Mouse (Mus musculus): ENCODE measurements around the gene Irx2. TPM values are rescaled to one million over a fixed set of nuclear protein-coding genes. Genes with fewer than 3 reads are reported as not detected.

Gene Irx2
- under 1 TPM in 1 of 4 experiments, not detected in 3; 0.27 TPM for total RNA-seq (2022)

DNA sequence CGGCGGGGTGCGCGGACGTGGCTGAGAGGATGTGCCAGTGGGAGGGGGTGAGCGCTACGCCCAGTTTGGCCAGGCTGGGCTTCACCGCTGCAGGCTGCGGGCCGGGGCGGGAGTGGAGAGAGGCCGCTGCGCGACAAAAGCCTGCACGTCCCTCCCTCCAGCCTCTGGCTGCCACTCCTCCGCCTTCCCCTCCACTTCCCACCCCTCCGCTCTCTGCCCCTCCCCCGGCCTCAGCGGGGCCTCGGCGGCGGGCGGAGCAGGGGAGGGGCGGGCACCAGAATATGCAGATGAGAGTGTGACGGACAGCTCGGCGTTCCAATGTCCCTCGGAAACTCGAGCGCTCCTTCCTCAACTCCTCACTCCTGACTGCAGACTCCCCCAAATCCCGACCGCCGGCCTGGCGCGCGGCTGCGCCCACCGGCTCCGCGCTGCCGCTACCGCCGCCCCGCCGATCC lies at the start of gene Irx2:
Gene Irx2 (plus strand): TSS at position 359 of the 455 bp plus-strand sequence.
- DNase-seq (ENCODE audit: low spot score in 2 of 2) = no peak

DNA sequence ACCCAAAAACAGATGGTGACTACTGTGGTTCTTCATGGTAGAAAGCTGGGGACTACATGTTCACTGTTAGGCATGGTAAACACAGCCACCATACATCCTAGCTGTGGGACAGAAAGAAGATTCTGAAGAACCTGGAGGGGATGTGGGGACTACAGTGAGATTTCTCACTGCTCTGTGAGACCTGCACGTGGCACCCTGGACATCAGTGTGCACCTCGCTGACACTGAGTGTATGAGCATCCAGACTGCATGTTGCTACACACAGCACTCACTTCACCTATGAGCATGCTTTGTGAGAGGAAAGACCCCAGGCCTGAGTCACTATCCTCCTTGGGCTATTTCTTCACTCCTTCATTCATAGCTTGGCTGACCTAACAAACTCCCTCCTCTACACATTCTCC lies 47.3 kb upstream of the Irx2 start:
- no peak for DNase-seq (ENCODE audit: low spot score in 2 of 2)

DNA sequence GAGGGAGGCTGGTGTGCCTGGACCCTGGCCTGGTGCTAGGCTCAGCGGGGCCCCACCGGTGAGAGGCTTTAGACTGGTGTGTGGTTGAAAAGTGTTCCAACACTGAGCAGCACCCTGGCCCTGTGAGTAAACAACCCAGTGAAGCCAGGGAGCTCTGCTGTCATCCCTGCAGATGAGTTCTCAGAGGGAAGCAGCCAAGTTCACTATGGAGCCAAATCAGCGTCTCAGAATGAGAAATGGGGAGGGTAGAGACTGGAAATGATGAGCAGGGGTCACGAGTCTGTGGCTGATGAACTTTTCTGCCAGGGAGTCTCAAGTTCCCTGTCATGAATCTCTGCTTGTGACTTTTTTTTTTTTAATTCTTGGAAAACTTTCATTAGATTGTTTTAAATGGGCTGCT lies 36.1 kb upstream of the Irx2 start:
- no peak for DNase-seq (ENCODE audit: low spot score in 2 of 2)

DNA sequence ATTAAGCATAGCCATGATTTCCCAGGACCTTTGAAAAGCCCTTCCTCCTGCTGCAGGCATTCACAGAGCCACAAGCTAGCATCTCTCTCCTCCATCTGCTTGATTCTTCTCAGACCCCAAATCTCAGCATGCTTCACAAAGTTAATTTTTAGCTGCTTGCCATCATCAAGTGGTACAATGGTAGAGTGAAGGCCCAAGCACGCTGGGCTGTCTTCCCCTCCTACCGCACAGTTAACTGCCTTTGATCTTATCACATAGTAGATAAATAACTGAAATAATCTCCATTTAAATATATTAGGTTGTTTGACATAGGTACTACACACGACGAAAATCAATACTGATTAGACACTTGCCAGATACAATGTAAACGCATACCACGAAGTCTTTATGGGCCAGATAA lies 35.3 kb upstream of the Irx2 start:
- no peak for DNase-seq (ENCODE audit: low spot score in 2 of 2)

DNA sequence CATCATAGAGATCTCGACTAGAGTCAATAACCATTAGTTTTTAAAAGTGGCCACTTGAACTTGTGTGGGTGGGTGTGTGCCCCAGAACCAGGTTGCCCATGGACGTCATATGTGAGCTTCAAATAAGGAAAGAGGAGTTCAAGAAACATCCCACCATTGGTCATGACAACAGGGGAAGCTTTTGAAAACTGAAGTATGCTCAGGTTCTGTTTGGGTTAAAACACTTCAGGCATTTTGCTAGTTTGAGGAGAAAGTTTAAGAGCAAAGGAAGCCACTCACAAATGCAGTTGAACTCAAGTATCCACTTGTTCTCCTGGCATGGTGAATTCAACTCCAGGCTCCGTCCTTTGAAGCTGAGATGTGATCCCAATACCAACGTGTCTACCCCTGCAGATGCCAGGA lies 34.9 kb upstream of the Irx2 start:
- no peak for DNase-seq (ENCODE audit: low spot score in 2 of 2)

DNA sequence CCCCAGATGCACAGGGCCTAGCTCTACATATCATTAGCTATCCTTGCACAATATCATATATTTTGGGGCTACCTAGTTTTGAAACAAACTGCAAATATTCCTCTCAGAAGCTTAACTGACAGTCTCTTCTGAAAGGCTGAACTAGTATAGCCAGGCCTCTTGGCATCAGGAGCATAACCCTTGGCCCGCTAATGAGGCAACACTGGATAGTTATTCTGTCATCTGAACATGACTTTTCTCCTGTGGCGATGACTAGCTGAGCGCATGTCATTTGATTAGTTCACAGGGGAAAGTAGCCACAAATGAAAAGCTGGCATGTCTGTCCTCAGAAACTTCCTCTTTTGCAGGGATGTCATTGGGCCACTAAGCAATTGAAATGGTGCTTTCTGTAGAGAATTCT lies 29.4 kb upstream of the Irx2 start:
- no peak for DNase-seq (ENCODE audit: low spot score in 2 of 2)

DNA sequence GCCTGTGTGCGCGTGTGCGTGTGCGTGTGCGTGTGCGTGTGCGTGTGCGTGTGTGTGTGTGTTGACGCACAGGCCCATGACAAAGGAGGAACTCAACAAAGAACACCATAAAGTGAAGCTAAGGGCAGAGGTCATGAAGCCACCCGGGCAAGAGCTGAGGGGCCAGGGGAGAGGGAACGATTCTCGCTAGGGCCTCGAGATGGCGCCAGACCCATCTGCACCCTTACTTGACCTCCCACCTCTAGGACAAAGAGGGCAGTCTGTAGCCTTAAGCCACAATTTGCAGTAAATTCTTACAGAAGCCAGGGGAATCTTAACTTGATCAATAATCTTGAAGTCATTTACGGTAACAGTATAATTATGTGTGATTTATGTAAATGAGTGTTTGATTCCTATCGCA lies 19.9 kb upstream of the Irx2 start:
- no peak for DNase-seq (ENCODE audit: low spot score in 2 of 2)

DNA sequence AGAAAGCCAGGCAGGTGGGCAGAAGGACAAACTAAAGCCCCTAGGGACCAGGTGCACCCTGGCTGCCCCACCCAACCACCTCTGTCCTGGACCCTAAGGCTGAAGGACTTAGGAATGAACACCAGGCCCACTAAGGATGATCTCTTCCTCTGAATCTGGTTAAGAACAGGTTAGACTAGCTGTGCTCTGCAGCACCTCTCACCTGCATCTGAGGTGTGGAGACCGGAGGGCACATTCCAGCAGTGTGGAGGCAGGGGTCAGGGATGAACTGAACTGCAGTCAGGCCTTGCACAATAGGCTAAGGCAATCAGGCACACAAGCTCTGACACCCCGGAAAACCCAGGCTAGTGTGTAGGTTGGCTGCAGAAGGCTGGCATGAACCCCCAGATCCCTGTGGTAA lies 18.3 kb upstream of the Irx2 start:
- no peak for DNase-seq (ENCODE audit: low spot score in 2 of 2)

DNA sequence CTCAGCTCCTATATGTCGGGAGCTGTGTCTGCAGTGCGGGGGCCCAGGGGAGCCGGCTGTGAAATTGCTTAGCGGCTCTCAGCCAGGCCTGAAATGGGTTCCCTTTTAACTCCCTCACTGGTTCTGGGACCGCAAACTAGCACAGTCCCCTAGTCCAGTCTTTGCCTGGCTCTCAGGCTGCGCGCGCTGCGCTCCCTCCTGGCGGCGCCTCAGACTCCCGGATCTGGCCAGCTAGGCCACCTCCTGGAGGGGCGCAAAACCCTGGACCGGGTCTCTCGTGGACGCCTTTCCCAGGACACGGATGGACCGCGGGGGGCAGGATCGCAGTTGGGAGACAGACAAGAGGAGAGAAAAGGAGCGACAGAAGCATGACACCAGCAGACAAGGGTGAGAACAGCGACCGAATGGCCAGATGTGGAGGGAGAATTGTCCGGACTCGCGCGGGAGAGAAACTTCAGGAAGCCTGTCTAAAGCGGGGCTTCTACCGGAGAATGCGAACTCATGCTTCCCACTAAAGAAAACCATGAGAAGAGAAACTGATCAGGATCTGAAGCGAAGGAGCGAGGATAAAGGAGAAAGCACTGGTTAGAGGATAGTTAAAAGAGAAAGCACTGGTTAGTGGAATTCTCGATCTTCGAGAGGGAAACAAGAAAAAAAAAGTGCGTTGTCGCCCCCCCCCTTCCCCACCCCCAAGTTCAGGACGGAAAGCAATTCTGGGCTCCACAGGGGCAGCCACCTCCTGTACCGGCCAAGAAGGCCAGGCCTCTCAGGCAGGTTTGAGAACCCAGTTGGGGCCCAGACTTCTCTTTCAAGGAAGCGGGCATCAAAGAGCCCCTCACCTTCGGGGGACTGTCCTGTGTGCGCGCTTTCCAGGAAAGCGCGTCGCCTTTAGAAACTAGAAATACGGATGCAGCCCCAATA lies 4.4 kb upstream of the Irx2 start:
- no peak for DNase-seq (ENCODE audit: low spot score in 2 of 2)

DNA sequence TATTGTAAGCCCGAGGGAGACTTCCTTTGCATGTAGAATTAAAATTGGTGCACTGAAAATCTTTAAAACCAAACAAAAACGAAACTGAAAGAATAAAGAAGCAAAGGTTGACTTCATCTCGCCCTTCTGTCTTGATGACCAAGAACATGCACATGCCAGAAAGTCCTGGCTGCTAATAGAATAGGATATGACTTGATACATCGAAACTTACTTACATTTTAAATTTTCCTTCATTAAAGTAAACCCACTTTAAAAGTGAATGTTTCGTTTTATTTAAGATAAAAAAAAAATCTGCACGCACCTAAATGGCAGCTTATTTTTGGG lies 3.8 kb upstream of the Irx2 start:
- DNase-seq (ENCODE audit: low spot score in 2 of 2) = no peak

DNA sequence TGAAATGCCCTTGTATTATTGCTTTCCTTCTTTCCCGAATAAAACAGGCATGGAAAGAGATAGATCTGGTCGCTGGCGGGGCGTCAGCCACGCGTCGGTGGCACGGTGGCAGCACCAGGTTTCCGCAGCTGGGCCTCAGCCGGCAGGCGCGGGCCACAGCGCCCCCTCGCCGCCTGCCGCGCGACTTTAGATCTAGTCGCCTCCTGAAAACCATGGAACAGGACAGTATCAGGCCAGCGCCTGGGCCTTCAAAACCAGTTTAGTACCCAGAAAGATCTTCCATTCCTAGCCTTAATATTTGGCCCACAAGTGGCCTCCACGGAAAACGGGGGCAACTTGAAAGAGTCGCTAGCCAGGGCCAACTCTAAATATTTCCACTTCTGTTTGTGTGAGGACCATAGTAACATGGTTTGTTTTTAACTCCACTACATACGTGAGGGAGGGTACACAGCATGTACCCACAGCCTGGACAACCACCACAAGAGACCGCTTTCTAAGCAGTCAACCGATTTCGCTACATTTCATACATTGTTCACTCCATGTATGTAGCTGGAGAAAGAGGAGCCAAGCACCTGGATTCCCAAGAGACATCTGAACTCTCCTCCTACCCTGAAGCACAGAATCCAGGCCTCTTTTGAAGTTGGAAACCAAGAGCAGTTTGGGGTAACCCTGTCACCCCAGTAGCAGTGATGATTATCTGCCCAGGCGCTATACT lies 3.2 kb upstream of the Irx2 start:
- no peak for DNase-seq (ENCODE audit: low spot score in 2 of 2)

DNA sequence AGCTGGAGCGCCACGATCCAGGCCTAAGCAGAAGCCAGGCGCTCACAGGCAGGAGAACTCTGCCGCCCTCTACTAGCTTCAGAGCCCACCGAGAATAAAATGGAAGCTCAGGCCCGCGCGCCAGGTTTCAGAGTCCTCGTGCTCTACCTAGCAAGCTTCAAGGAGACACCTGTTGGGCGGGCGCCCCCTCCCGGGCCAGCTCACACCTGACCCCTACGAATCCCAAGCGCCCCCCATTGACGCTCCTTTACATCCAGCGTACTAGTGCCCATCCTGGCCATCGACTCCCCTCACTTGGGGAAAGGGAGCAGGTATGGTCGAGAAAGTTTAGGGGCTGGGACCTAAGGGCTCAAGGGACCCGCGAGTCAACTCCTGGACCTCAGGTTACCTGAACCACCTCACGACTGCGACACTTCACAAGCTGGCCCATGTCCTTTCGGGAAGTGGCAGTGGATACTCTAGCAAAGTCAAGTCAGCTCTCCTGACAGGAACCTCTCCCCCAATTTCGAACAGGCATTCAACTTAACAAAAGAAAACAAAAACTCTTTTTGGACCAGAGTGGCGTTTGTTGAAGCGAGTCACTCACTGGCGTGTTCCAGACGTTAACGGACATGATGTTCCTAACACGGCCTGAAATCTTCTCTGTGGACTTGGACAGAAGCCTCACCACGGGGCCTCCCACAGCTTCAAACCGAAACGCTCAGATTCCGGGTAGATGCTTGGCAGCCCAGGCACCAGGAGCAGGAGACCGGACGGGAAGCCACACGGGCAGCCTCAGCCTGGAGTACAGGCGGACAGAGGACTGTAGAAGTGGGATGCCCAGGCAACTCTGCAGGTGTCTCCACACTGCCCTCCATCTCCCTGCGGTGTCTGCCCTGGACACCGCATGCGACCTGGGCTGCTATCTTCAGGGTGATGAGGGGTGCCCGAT lies 964 bp upstream of the Irx2 start:
- DNase-seq (ENCODE audit: low spot score in 2 of 2) = no peak

DNA sequence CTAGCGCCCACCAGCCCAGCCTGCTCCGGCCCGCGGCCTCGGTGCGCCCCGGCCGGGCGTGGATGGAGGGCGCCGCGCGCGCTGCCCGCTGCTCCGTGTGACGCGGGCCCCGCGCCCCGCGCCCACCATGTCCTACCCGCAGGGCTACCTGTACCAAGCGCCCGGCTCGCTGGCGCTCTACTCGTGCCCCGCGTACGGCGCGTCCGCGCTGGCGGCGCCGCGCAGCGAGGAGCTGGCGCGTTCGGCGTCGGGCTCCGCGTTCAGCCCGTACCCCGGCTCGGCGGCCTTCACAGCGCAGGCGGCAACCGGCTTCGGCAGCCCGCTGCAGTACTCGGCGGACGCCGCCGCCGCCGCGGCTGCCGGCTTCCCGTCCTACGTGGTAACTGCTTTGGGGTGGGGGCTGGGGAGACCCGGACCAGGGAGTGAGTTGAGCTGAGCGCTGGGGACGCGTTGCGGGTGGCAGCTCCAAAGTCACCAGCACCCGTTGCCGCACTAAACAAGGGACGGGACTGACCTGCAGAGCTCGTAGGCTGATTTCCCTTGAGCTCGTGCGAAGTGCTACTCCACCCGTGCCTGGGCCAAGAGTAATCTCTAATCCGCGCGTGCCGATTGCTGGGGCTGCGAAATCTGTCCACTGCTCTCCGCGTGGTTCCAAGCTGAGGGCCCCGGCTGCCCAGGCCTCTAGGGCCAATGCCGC lies 463 bp downstream of the Irx2 start:
- DNase-seq (ENCODE audit: low spot score in 2 of 2) = no peak

DNA sequence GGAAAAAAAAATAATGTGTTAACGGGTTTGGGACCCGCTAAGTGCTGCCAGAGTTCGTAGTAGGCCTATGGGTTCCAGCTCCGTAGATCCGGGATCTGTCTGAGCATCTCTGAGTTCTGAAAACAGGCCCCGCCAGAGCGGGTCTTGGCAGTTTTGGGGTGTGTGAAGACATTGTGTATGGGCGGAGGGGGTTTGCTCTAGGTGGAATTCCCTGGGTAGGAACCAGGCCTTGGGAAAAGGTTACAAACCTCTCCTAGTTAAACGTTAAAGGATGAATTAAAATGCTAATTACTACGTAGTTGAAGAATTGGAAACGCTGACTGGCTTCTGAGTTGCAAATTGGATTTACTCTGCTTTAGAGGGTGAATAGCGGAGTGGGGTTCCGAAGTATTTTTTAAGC lies 1.2 kb downstream of the Irx2 start:
- DNase-seq (ENCODE audit: low spot score in 2 of 2) = no peak

DNA sequence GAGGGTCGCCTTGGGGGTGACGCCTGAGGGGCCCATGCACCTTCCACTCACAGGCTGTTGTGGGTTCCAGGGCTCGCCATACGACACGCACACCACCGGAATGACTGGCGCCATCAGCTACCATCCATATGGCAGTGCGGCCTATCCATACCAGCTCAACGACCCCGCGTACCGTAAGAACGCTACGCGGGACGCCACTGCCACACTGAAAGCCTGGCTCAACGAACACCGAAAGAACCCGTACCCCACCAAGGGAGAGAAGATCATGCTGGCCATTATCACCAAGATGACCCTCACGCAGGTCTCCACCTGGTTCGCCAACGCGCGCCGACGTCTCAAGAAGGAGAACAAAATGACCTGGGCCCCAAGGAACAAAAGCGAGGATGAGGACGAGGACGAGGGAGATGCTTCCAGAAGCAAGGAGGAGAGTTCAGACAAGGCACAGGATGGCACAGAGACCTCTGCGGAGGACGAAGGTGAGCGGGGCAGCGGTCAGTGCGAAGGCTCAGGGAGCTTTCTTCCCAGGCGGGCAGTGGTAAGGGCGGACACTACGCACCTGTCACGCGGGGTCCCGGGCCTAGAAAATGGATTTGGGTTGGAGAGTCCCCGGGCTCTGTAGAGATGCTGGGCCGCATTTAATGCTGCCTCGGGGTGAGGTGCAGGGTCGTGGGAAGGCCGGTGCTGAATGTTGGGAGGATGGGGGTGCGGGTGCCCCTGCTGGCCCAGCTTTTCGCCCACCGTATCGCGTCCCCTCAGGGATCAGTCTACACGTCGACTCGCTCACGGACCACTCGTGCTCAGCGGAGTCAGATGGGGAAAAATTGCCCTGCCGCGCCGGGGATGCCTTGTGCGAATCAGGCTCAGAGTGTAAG lies 2.1 kb downstream of the Irx2 start:
- DNase-seq (ENCODE audit: low spot score in 2 of 2) = no peak

DNA sequence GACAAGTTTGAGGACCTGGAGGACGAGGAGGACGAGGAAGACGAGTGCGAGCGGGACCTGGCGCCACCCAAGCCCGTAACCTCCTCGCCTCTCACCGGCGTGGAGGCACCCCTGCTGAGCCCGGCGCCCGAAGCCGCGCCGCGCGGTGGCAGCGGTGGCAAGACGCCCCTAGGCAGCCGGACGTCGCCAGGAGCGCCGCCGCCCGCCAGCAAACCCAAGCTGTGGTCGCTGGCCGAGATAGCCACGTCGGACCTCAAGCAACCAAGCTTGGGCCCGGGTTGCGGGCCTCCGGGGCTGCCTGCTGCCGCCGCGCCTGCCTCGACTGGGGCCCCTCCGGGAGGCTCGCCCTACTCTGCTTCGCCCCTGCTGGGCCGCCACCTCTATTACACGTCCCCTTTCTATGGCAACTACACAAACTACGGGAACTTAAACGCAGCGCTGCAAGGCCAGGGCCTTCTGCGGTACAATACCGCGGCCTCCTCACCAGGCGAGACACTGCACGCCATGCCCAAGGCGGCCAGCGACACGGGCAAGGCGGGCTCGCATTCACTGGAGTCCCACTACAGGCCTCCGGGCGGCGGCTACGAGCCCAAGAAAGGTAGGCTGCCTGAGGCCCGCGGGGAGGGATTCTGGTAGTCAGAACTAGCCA lies 2.9 kb downstream of the Irx2 start:
- no peak for DNase-seq (ENCODE audit: low spot score in 2 of 2)

DNA sequence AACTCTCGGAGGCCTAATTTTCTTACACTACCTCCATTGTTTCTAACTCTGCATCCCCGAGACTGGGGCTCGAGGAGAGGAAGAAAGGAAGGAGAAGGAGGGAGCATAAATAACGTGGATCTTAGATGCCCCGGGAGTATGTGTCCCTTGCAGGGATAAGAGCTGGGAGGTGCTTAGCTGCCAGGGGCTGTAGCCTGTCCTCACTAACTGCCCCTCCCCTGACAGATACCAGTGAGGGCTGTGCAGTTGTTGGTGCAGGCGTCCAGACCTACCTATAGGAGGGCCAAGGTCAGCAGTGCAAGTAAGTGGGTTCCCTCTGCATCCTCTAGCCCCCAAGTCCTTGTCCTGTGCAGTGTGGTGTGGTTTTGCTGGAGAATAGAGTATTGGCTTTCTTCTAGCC lies 3.7 kb downstream of the Irx2 start:
- DNase-seq (ENCODE audit: low spot score in 2 of 2) = no peak

DNA sequence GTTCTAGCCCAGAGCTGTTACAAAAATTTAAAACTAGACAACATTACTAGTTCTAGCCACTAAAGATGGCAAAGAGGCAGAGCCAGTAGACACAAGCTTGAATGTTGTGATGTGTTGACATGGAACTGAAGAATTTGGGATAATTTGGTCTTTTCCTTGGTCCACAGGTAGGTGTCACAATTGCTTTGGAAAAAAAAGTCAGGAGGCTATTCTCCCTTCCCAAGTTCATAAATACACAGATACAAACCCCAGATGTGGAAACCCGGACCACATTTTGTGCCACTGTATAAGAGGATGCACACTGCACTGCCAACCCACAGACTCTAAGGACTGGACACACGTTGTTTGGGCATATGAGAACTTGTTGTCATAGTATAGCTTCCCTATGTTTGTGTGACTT lies 4.5 kb downstream of the Irx2 start:
- DNase-seq (ENCODE audit: low spot score in 2 of 2) = no peak

DNA sequence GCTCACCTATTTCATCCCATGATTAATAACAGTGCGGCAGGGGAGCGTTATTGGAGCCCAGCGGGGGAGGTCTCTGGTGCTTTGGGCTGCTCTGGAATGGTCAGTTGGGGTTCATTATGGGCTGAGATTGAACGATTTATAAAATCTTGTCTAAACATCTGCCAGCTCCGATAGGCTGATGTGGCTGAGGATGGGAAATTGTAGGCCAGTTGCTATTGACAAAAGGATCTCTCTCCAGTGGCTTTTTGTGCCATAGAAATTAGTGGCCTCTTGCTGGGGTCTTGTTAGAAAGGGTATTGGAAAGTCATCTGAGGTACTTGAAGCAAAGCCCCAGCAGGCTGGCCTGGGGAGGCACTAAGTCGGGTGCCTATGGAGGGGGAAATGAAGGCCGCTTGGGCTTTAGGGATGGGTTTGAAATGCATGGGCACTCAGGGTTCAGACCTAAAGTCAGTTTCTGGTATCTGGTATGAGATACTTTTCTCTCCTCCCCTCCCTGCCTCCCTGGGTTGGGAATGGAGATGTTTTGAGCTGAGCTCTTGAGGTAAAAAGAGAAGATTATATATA lies 6.2 kb downstream of the Irx2 start:
- DNase-seq (ENCODE audit: low spot score in 2 of 2) = no peak

All from layer of hippocampus, adult 8-10 months (tissue).